Mouse (Mus musculus) gastrocnemius, adult 2 months (tissue): ENCODE data around the gene C330021F23Rik. TPM values are rescaled to one million over a fixed set of nuclear protein-coding genes. Genes with fewer than 3 reads are reported as not detected.
"Not testable (repeated sequence)": the region's sequence is repeated elsewhere in the genome, so short reads cannot be mapped to it uniquely, and the experiment has no call there.

Experiments used
- DNase-seq: peaks from one replicate; pipeline ENCODE4 v3.0.0; 2022
- H3K27ac ChIP-seq: fragments of 200-600 bp; 2 replicates; pipeline ENCODE4 v1.8.1; 2022; ENCODE audit warnings: mild to moderate bottlenecking
- H3K4me3 ChIP-seq: fragments of 200-600 bp; 2 replicates; pipeline ENCODE4 v1.8.1; 2022; ENCODE audit warnings: mild to moderate bottlenecking, moderate library complexity
- CTCF ChIP-seq: fragments of 200-600 bp; IDR thresholded peaks from 2 replicates; pipeline ENCODE4 v1.8.1; 2022; ENCODE audit warnings: antibody characterized with exemption, mild to moderate bottlenecking, moderate library complexity
- intact Hi-C: fragments of 180-260 bp; cut with DNase I; formaldehyde crosslinking; loops from one replicate; pipeline ENCODE4 v1.15.1; 2025
- total RNA-seq, 2 experiments: library from RNA; stranded (reverse); gene quantifications; 2 replicates each; pipeline ENCODE4 v1.2.3; 2021

Gene C330021F23Rik
- total RNA-seq, 2 experiments from 2014 or later = not detected

DNA sequence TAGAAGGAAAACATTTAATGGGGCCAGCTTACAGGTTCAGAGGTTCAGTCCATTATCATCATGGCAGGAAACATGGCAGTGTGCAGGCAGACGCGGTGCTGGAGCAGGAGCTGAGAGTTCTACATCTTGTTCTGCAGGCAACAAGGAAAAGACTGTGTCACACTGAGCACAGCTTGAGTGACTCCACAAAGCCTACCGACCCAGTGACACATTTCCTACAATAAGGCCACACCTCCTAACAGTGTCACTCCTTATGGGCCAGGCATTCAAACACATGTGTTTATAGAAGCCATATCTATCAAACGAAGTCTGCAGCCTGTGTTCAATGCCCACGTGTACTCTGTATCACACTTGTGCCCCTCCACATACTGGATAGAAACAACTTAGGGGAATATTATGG, 2.0 kb downstream of the C330021F23Rik start:
- H3K27ac ChIP-seq = no peak overlapping the region
- no peak for DNase-seq
- TF ChIP-seq CTCF = no peak
- H3K4me3 ChIP-seq = no peak overlapping the region
- intact Hi-C loops = no loop called here

DNA sequence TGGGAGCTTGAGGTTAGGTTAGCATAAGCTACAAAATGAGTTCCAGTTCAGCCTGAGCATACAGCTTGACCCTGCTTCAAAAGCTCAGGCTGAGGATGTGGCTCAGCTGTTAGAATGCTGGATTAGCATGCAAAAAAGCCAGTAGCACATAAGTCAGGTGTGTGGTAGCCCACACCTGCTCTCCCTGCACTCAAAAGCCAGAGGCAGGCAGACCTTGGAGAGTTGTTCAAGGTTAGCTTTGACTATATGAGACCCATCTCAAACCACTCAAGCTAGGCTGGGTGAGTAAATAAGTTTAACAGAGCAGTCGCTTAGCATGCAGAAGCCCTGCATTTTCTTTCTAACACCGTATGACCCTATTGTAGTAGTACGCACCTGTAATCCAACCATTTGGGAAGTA, 6.8 kb downstream of the C330021F23Rik start:
- no peak for DNase-seq
- TF ChIP-seq CTCF = no peak
- Histone ChIP-seq H3K27ac (no peak overlapping the region), H3K4me3 (no peak overlapping the region)
- intact Hi-C loops = no loop called here

DNA sequence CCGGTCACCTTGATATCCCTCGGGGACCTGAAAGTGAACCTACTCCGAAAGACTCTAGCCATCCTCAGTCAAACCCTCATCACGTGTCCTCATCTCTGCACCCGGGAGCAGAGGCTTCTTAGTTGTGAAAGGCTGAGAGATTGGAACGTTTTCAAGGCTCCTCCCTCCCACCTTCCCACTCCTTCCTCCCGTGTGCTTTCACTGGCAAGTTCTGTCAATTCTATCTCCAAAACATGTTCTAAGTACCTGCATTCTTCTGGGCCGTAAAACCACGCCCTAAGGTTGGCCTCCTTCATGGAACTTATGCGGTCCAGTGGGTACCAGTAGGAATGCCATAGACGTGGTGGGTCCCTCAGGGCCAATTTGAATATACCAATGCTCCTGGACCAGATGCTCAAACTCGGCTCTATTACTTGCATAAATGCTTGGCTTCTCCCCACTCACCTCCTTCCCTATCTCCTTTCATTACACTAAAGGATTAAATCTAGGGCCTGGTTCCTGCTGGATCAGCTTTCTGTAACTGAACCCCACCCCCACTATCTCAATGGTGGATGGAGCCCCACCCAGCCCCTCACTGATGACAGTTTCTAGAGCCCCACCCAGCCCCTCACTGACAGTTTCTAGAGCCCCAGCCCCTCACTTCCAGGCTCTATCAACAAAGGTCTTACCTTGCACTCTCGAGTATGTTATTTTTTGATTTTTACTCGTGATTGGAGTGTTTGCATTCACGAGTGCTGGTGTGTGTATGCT, 8.6 kb downstream of the C330021F23Rik start:
- no peak for DNase-seq
- intact Hi-C loops = no loop called here
- Histone ChIP-seq H3K4me3 (no peak overlapping the region), H3K27ac (no peak overlapping the region)
- TF ChIP-seq CTCF = no peak

DNA sequence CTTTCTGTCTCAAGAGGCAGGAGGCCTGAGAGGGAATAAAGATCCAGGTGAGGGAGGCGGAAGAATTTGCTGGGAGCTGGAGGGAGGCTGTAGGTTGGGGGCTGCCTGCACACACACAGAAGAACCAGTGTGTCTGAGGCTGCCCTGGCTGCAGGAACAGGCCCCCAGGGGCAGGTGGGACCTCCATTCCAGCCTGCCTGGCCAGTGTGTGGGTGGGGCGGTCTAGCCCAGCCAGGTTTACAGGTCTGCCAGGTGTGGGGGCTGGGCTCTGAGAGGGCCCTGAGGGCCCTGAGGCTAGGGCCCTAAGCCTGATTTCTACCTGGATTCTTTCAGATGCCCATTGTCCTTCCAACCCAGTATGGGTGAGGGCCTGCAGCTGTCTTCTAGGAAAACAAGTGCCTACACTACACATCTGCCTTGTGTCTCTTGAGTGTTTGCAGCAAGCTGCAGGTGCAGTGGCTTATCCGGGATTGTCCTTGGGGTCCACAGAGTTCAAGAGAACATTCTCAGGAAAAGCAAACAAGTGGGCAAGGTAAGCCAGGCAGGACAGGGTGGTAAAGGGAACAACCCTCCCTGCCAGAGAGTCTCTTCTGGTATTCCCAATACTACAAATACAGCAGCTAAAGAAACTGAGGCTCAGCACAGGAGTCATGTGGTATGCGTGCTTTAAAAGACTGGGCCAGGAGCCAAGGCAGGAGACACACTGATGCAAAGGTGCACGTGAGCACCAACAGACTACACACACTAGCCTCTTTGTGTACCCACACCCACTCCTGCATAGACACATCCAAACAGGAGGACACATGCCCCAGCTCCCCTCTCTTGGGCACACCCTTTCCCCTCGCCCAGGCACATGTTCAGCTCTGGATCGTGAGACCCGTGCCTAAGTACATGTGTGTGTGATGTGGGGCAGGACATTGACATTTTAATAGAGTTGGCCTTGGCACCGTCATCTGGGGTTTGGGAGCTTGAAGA, 11.9 kb downstream of the C330021F23Rik start:
- Histone ChIP-seq H3K4me3 (no peak overlapping the region), H3K27ac (no peak overlapping the region)
- intact Hi-C loops = no loop called here
- no peak for DNase-seq
- TF ChIP-seq CTCF = no peak

DNA sequence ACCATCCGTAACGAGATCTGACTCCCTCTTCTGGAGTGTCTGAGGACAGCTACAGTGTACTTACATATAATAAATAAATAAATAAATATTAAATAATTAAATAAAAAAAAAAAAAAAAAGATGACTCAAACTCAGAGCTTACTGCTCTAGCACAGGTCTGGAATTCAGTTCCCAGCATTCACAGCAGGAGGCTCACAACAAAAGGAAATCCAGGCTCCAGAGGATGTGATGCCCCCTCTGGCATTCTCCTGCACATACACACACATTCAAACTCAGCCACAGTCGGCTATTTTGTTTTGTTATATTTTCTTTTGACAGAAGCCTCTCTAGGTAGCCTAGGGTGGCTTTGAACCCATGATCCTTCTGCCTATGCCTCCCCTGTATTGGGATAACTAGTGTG, 14.2 kb downstream of the C330021F23Rik start:
- intact Hi-C loops, H3K4me3 ChIP-seq, H3K27ac ChIP-seq, DNase-seq: not testable (repeated sequence)

DNA sequence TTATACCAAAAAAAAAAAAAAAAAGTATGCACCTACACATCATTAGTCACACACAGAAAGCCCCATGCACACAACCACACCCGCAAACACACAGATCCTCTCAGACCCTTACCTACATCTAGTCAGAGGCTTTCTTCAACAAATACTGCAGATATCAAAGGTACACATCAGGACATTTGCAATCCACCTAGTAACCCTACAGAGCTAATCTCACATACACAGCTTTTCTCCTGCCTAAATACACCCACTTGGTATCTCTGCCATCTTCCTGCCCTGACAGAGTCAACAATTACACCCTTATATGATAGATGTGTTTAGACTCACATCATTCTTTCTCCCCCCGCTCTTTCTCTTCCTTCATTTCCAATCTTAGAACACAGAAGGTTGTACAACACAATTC, 18.7 kb downstream of the C330021F23Rik start:
- Histone ChIP-seq H3K27ac (no peak overlapping the region), H3K4me3 (no peak overlapping the region)
- intact Hi-C loops = no loop called here
- TF ChIP-seq CTCF = no peak
- DNase-seq = no peak

DNA sequence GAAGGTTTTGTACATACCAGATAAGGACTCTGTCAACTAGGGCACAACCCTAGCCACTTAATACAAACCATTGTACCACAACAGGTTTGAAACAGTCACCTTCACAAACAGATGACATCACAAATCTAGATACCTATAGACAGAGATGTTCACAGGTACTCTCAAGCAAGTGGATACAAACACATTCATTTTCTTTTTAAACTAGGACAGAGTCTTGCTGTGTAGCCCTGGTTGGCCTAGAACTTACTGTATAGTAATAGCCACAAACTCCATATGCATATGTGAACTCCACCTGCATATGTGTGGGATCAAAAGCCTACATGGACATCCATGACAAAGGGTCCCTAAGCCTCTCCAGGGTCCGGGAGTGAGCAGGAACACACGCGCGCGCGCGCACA, 19.2 kb downstream of the C330021F23Rik start, which contains the start of gene Camsap3:
Gene Camsap3, plus strand, starts transcription at position 301 of the 398 bp plus-strand sequence.
- peak within 1 kb of the TSS; percentile 76 for H3K4me3 ChIP-seq
- no peak for TF ChIP-seq CTCF
- DNase-seq = no peak

DNA sequence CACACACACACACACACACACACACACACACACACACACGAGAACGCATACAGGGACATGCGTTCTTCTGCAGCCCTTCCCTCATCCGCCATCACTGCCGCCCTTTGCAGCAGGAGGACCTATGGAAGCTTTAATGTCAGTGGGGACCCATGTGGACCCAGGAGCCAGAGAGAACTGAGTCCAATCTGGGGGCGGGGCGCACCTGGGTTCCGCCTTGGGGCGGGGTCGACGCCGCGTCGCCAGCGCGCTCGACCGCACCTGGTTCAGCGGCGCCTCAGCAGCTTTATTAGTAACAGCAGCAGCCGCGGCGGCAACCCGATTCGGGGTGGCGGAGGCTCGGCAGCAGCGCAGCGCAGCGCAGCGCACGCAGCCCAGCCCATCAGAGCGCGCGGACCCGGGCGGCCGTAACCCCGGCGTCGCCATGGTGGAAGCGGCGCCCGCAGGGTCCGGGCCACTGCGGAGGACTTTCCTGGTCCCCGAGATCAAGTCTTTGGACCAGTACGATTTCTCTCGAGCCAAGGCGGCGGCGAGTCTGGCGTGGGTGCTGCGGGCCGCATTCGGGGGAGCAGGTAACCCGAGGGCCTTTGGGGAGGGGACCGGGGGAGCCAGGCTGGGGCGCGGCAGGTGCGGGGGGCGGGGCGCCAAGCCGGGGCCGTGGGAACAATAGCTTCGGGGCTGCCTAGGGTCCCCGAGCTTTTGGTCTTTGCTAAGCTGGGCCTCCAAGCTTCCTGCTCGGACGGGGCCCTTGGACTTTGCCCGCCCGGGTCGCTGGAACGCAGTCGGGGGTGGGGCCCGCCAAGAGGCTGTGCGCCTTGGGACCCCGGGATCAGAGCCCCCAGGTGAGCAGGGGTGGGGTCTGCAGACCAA, 19.8 kb downstream of the C330021F23Rik start:
- DNase-seq = no peak
- no peak for TF ChIP-seq CTCF
- Histone ChIP-seq H3K4me3 (peak overlapping the region; percentile 76), H3K27ac (no peak overlapping the region)
- intact Hi-C loops = no loop called here

More for the DNA sequence above, 19.2 kb downstream of the C330021F23Rik start, which contains the start of gene Camsap3:
- intact Hi-C loops = no loop called here
- no peak within 1 kb of the TSS for H3K27ac ChIP-seq

DNA sequence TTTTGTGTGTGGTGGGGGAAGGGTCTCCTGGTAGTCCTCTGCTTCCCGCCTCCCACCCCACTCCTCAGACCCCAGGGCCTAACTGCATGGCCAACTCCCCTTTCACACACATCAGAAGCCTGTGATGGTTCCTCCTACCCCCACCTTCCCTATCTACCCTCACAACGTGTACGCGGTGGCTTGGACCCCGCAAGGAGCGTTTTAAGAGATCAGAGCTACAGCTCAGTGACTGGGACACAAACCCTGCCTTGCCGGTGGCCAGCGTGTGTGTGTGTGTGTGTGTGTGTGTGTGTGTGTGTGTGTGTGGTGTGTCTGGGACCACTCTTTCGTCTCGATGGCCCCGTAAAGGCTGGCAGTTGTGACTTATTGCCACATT, 20.5 kb downstream of the C330021F23Rik start:
- no peak for TF ChIP-seq CTCF
- Histone ChIP-seq H3K4me3 (peak overlapping the region; percentile 76), H3K27ac (no peak overlapping the region)
- no peak for DNase-seq
- intact Hi-C loops = no loop called here

DNA sequence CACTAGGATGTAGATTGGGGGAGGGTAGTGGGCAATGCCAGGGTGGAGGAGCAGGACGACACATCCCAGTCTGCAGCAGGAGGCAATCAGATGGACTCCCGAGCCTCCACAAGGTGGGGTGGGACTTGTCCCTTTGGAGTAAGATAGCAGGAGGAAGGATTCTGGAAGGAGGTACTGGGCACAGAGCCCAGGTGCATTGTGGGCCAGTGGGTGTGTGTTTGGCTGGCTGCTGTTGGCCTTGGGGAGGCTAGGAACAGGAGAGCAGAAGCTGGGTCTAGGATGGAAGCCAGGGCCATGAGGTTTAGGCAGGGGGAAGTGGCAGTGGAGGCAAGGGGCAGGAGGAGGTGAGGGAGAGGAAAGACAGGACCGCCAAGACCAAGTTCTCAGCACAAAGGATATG, 25.7 kb downstream of the C330021F23Rik start:
- intact Hi-C loops = no loop called here
- no peak overlapping the region for H3K27ac ChIP-seq
- TF ChIP-seq CTCF = no peak

DNA sequence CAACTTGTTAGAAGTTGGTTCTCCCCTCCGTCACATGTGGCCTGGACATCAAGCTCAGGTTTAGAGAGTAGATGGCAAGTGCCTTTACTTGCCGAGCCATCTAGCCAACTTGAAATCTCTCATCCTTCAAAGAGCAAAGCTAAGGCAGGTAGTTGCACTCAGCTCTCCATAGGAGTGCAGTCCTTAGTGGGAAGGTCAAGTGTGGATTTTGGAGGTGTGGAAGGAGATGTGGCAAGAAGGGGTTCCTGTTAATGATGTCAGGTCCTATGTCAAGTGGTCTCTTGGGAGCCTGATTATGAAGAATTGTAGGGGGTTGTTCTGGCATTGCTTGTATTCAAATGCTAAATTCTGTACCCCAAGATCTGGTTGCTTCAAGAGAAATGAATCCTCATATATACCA, 26.7 kb downstream of the C330021F23Rik start:
- TF ChIP-seq CTCF = no peak
- DNase-seq = no peak
- intact Hi-C loops = no loop called here
- Histone ChIP-seq H3K27ac (no peak overlapping the region), H3K4me3 (no peak overlapping the region)

More for the DNA sequence above, 25.7 kb downstream of the C330021F23Rik start:
- H3K4me3 ChIP-seq = no peak overlapping the region
- no peak for DNase-seq

DNA sequence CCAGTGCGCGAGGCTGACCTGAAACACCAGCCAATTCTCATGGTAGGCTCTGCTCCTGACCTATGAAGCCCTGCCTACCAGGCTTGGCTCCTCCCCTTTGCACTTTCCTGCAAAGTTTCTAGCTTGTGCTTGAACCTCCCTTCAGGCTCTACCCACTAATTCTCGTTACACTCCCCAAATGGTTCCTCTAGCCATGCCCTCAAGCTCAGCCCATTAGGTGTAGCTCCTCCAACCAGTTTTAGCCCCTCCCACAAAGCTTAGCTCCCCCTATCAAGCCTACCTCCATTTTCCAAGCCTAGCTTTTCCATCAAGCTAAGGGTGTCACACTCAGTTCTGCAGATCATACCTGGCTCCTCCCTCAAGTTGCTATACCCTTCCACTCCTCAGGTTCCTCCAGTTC, 30.3 kb downstream of the C330021F23Rik start:
- TF ChIP-seq CTCF = no peak
- intact Hi-C loops = no loop called here
- DNase-seq = no peak
- H3K4me3 ChIP-seq = no peak overlapping the region
- H3K27ac ChIP-seq = no peak overlapping the region
